Mouse (Mus musculus) thymus, postnatal 25 days (tissue): ENCODE results near the gene Limk2.

Experiments used
- DNase-seq: peaks from one replicate; pipeline ENCODE4 v3.0.0; 2022

The Limk2 gene

DNA sequence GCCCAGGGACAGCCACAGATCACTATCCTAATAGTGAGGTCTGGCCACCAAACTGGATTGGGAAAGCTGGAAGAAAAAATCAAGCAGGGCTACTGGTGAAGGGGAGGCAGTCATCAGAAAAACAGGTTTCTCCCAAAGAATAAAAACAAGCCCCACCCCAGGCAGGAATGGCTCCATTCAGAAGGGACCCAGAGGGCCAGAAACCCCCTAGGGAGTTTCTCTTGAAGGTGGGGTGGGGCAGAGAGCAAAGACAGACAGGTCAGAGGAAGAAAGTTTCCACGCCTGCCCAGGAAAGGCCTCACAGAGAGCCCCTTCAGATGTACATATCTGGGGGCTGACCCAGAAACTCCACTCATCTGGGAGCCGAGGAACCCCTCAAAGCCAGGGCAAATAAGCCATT is 38.8 kb downstream of the Limk2 start:
- DNase-seq = no peak

DNA sequence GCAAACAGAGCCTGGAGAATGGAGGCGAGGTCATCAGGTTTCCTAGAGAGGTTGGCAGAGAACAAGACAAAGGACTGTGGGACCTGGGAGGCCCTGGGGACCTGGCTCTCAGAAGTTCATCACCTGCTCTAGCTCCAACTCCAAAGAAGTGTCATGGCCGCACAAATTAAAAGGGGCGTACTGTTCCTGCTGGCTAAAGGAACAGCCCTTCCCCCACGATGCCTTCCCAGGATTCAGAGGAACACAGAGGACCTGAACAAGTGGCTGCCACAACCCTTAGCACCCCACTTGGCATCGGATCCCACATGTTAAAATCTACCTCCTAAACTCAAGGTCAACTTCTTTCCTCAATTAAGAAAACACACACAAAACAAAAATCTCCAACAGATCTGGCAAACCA is 39.5 kb downstream of the Limk2 start:
- no peak for DNase-seq

DNA sequence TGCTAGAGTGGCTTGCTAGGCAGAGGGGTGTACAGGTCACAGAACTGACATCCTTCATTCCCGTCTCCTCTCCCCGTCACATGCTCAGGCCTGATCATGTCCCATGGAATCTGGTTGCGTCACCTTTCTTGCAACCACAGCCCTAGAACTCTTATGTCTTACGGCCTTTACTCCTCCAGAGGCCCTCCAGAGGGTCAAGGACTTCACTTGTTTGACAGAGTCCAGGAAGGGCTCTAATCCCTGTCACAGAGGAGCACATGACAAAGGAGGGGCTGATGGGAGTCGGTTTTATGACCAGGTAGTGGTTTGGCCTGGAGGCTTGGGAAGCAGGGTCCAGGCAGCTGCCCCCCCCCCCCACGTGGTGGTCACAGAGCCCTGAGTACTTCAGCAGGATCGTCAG is 40.0 kb downstream of the Limk2 start:
- no peak for DNase-seq

DNA sequence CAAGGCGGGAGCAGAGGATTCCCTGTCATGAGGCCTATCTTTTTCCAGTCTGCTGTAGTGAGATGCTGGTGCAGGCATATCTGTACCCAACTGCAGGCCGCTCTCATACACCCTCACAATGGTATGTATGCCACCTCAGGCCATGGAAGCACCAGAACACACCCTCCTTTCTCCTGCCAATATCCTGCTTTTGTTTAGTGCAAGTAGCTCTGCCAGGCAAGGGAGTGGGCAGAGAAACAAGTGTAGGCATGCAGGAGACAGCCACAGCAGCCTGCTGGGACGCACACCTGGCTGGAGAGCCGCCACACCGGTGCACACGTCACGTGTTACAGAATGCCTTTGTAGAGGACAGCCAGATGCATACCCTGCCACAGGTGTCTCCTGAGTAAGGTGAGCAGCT is 42.6 kb downstream of the Limk2 start:
- DNase-seq = no peak

DNA sequence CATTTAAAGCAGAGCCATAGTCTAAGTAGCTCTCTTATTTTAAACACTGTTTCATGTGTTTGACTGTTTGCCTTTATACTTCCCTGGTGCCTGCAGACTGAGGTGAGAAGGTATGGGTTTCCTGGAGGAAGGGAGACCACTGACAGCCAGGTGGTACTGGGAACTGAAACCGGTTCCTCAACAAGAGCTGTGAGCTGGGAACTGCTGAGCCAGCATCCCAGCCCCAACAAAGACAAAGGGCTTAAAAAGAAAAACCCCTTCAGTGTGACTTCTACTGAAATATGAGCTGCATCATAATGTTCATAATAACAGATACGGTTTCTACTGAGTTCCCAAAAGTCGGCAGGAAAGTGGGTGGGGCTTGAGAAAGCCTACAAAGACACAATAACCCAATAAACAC is 46.1 kb downstream of the Limk2 start:
- no peak for DNase-seq

- DNase-seq = peak; percentile 65
Measured at GRCm38 (mm10) chr11:3352990-3353585, 55.9 kb downstream of the Limk2 start.

DNA sequence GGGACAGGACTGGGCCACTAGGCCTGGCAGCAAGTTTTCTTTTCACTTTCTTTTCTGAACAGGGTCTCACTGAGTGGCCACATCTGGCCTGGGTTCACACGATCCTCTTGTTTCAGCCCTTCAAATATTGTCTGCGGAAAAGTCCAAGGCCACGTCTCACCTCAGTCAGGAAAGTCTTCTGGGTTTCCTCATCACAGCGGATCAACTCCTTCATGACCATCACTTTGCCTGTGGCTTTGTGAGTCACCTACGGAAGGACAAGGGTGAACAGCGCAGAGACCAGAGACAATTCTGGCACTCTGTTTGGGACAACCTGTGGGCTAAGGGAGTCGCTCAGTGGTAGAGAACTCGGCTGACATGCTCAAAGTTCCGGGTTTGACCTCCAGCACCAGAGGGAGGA is 56.9 kb downstream of the Limk2 start:
- no peak for DNase-seq

GRCm38 (mm10) chr11:3349343-3349695 is 59.7 kb downstream of the Limk2 start:
- no peak for DNase-seq

DNA sequence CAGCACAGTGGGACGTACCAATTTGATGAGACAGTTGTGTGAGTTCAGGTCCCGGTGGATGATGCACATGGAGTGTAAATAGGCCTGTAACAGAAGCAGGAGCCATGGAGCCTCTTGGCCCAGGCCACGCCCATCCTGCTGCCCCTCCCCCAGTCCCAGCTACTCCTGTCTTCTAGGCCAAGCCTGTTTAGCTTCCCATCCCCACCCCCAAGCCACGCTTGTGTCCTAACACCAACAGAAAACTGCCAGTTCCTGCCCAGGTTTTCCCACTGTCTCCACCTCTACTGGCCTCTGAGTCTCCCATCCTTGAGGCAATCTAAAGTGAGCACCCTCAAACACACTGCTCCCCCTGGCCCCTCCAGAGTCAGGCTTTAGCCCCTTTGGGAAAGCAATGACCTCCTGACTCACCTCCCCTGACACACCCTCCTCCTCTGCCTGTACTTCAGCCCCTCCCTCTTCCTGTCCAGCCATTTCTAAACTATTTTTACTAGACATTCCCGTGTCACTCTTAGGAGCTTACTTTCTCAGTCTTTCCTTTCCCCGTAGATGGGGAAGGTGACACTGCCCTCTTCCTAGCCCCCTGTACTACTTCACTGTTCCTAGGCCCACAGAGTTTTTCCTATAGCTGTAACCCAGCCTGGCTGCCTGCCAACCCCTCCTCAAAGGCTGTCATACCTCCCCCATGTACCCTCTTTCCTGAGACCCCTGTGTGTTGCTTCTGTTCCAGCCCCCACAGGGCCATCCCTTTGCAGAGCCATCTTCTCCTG is 60.2 kb downstream of the Limk2 start:
- DNase-seq = no peak

GRCm38 (mm10) chr11:3347835-3348195 is 61.2 kb downstream of the Limk2 start:
- no peak for DNase-seq

GRCm38 (mm10) chr11:3347091-3347834 is 61.7 kb downstream of the Limk2 start:
- peak; percentile 85 for DNase-seq

GRCm38 (mm10) chr11:3346351-3346750 is 62.6 kb downstream of the Limk2 start:
- DNase-seq = no peak

DNA sequence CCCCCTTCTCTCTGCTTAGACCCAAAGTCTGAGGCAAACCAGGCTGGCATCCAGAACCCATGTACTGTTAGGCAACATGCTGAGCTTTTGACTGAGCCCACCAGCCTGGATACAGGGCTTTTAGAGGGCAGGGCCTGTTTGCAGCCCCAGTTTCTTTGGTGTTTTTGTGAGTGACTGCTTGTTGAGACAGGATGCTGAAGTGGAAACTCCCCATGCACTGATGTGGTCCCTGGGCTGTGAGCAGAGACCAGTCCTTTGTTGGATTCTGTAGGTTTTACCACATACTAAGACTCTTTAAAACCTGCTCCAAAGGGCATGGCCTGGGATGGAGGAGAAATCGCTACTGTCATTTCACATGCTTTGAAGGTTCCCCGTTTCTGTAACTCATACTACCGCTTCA is 64.1 kb downstream of the Limk2 start:
- no peak for DNase-seq

DNA sequence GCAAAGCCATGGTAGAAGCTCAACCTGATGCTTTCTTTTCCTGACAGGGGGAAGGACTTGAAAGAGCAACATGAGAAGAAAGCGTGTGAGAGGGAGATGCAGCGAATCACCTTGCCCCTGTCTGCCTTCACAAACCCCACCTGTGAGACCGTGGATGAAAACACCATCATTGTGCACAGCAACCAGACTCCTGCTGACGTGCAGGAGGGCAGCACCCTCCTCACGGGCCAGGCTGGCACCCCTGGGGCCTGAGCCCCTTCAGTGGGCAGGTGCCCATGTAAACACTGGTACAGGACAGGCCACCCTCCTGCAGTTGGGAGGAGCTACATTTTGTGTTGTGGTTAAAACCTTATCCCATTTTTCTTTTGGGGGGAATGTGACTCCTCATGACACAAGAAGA is 67.5 kb downstream of the Limk2 start:
- DNase-seq = no peak

- DNase-seq = no peak
Measured at GRCm38 (mm10) chr11:3337961-3338360, 71.0 kb downstream of the Limk2 start.

DNA sequence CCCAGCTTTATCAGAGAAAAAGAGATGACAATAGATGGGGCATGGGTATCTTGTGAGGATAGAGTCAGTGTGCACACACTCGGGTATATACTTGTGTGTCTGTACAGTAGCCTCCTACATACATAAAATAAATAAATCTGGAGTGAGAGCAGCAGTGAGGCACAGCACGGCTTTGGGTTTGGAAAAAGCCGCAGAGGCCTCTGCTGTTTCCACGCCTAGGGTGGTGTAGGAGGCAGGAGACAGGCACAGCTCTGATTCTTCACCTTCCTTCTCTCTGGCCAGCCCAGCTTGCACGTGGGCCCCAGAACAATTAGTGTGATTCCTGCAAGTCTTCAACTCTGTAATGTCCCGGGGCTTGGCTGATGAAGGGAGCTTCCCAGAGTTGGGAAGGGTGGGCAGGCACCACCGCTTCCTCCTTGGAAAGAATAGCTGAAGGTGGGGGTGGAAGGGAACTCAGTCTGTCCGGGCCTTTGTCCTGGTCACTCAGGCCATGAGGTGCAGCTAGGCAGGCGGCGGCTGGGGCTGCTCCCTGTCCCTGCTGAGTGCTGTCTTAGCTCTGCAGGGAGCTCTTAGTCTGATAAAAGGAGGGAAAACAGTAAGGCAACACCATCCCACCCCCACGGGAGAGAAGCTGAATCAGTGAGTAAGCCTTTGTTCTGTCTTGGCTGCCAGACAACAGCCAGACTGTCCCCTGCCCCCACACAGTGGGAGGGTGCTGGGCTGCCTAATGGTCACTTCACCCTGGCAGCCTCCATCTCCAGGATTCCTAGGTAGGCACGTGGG is 71.6 kb downstream of the Limk2 start:
- no peak for DNase-seq

GRCm38 (mm10) chr11:3336602-3337001 is 72.4 kb downstream of the Limk2 start:
- DNase-seq = no peak

DNA sequence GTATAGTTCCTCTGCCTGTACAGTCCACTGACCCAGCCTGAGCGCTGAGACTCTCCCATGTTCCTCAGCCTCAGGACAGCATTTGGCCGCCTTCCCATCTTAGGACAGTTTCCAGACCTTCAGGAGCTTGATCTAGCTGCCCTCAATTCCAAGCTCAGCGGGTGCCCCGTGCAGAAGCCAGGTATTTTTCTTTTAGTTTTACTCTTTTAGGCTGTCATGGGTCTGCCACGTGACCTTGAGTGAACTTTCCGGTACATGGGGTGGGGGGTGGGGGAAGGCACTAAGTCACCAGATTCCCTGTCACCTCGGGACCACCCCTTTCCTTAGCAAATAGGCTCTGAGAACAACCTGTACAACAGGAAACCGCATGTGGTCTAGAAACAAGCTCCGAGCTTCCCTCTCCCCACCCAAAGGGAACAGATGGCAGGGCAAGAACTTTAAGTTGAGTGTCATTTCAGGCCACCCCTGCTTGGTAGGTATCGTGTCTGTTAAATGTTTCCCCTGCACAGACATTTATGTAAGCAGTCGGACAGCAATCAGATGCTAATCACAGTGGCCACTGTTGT is 73.3 kb downstream of the Limk2 start:
- peak; percentile 80 for DNase-seq

GRCm38 (mm10) chr11:3334711-3335316 is 74.2 kb downstream of the Limk2 start:
- DNase-seq = peak; percentile 69

DNA sequence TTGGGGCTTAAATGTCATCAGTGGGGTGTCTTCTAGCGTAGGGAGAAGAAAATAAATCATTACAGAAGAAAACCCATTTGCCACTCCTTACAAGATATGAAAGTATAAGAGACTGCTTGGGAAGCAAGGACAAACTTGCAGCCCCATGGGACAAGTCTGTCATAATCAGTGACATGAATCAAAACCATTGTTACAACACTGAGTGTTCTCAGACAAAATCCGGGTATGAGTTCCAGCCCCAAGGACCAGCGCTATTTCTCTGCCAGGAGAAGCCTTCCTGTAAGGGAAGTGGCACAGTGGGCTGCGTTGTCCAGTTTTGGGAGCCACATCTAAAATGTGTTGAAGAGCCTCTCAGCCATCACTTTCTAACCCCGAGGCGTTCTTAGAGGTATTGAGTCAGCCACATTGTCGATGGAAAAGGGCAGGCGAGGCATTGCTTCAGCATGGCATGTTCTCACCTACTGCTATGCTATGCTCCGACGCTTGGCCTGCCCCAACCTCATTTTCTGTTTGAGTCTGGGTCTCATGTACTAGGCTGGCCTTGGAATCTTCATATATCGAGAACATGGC is 74.8 kb downstream of the Limk2 start:
- no peak for DNase-seq

DNA sequence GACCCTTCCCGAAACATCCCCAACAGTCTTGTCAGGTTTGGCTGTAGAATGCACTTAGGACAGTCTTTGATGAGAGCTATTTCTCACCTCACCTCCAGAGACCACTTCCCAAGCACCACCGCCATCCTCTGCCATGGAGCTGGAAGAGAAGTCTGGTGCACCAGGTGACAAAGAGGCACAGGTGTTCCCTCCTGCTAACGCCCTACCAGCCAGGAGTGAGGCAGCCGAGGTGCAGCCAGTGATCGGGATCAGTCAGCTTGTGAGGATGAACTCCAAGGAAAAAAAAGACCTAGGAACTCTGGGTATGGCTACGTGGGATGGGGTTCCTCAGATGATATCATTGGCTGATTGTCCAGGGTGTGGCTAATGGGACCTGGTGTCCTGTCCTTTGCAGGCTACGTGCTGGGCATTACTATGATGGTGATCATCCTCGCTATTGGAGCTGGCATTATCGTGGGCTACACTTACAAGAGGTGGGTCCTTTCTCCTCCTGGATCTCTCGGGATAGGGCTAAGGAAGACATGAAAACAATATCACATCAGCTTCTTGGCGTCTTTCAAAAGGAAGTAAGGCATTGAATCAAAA is 75.8 kb downstream of the Limk2 start:
- DNase-seq = no peak
